Mouse (Mus musculus): ENCODE data around the gene Tfdp2.
"Not testable (repeated sequence)": the region's sequence is repeated elsewhere in the genome, so short reads cannot be mapped to it uniquely, and the experiment has no call there.

Gene Tfdp2

GRCm38 (mm10) chr9:96195885-96196622 lies at the start of gene Tfdp2:
Gene Tfdp2 (plus strand): TSS chr9:96196275.
- peak; percentile 95 for DNase-seq (ENCODE audit: low spot score)

GRCm38 (mm10) chr9:96152801-96153200 lies 43.3 kb upstream of the Tfdp2 start:
- DNase-seq (ENCODE audit: low spot score), result no peak

- DNase-seq (ENCODE audit: low spot score), result no peak
Measured at GRCm38 (mm10) chr9:96158431-96158830, 37.6 kb upstream of the Tfdp2 start.

GRCm38 (mm10) chr9:96159047-96159446 lies 37.0 kb upstream of the Tfdp2 start:
- DNase-seq (ENCODE audit: low spot score), result no peak

- DNase-seq (ENCODE audit: low spot score), result peak; percentile 63
Measured at GRCm38 (mm10) chr9:96160767-96161166, 35.3 kb upstream of the Tfdp2 start.

GRCm38 (mm10) chr9:96162421-96162820 lies 33.7 kb upstream of the Tfdp2 start:
- no peak for DNase-seq (ENCODE audit: low spot score)

GRCm38 (mm10) chr9:96163443-96163842 lies 32.6 kb upstream of the Tfdp2 start:
- DNase-seq (ENCODE audit: low spot score), result no peak

GRCm38 (mm10) chr9:96163983-96164382 lies 32.1 kb upstream of the Tfdp2 start:
- DNase-seq (ENCODE audit: low spot score), result not testable (repeated sequence)

- peak; percentile 91 for DNase-seq (ENCODE audit: low spot score)
Measured at GRCm38 (mm10) chr9:96167168-96167585, 28.9 kb upstream of the Tfdp2 start.

GRCm38 (mm10) chr9:96170600-96170999 lies 25.5 kb upstream of the Tfdp2 start:
- no peak for DNase-seq (ENCODE audit: low spot score)

- no peak for DNase-seq (ENCODE audit: low spot score)
Measured at GRCm38 (mm10) chr9:96184909-96185308, 11.2 kb upstream of the Tfdp2 start.

GRCm38 (mm10) chr9:96186701-96187100 lies 9.4 kb upstream of the Tfdp2 start:
- no peak for DNase-seq (ENCODE audit: low spot score)

GRCm38 (mm10) chr9:96196636-96197181 lies 634 bp downstream of the Tfdp2 start:
- peak; percentile 68 for DNase-seq (ENCODE audit: low spot score)

- DNase-seq (ENCODE audit: low spot score), result no peak
Measured at GRCm38 (mm10) chr9:96197806-96198205, 1.7 kb downstream of the Tfdp2 start.

GRCm38 (mm10) chr9:96203663-96204062 lies 7.6 kb downstream of the Tfdp2 start:
- no peak for DNase-seq (ENCODE audit: low spot score)

- no peak for DNase-seq (ENCODE audit: low spot score)
Measured at GRCm38 (mm10) chr9:96207428-96207827, 11.4 kb downstream of the Tfdp2 start.

- no peak for DNase-seq (ENCODE audit: low spot score)
Measured at GRCm38 (mm10) chr9:96213036-96213645, 17.1 kb downstream of the Tfdp2 start.

- DNase-seq (ENCODE audit: low spot score), result no peak
Measured at GRCm38 (mm10) chr9:96214171-96214570, 18.1 kb downstream of the Tfdp2 start.

- no peak for DNase-seq (ENCODE audit: low spot score)
Measured at GRCm38 (mm10) chr9:96217299-96217698, 21.2 kb downstream of the Tfdp2 start.

GRCm38 (mm10) chr9:96217799-96218198 lies 21.7 kb downstream of the Tfdp2 start:
- no peak for DNase-seq (ENCODE audit: low spot score)

- no peak for DNase-seq (ENCODE audit: low spot score)
Measured at GRCm38 (mm10) chr9:96219114-96219669, 23.1 kb downstream of the Tfdp2 start.

- no peak for DNase-seq (ENCODE audit: low spot score)
Measured at GRCm38 (mm10) chr9:96220419-96220818, 24.3 kb downstream of the Tfdp2 start.

- no peak for DNase-seq (ENCODE audit: low spot score)
Measured at GRCm38 (mm10) chr9:96223302-96223701, 27.2 kb downstream of the Tfdp2 start.

All from testis, postnatal 10 days (tissue).